Mouse (Mus musculus): ENCODE data around the gene Prdm16.

The Prdm16 gene

DNA sequence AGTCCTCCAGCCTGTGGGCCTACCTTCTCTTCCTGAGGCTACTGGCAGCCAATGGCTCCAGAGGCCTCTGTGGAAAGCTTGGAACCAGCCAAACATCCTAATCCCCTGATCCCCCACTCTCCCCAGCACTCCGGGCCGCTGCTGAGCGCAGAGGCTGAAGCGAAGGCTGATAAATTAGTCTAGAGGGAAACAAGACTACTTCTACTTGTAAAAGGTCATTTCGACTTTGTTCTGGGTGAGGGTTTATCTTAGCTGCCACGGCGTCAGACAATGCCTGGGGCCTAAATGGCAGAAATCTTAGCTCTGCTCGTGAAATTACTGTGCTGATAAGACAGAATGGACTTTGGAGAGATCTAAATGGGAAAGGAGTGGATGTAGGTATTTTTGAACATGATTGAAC is 120.2 kb downstream of the Prdm16 start:
- no peak for DNase-seq (ENCODE audit: low spot score in 2 of 2)

DNA sequence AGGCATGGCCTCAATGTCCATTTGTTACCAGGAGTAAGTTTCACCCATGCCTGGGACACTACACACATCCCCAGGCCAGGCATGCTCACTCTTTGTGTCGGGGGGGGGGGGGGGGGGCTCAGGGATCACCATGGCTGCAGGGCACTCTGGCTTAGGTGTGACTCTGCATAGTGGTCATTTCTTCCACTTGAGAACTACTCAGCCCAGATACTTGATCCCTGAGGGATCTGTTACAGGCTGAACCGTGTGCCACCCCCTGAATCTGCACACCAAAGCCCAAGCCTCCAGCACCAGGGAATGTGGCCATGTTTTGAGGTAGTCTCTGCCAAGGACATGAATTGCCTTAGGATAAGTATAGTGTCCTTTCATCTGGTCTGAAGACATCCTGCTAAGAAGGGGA is 123.0 kb downstream of the Prdm16 start:
- DNase-seq (ENCODE audit: low spot score in 2 of 2): no peak

DNA sequence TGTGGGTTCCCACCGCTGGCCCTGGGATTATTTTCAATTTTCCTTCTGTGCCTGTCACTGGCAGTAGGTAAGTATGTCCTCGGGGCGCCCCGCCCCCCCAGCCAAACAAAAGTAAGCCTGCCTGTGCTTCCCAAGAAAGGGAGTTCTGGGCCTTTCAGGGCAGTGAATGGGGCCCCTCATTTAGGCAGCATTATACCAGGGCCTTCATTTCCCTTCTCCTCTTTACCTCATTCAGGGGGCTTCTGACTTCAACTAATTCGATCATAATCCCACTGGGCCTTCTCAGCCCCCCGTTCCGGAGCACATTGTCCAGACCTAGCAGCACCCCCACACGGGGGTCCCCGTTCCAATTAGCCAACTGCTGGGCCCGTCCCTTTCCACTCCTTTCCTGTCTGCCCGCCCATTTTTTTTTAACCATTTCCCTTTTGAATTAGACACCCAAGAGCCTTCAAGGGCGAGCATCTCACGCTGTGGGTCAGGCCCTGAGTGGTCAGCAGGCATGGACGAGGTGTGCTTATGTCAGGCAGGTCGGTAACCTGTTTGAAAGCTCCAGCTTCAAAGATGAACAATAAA is 124.1 kb downstream of the Prdm16 start:
- no peak for DNase-seq (ENCODE audit: low spot score in 2 of 2)

DNA sequence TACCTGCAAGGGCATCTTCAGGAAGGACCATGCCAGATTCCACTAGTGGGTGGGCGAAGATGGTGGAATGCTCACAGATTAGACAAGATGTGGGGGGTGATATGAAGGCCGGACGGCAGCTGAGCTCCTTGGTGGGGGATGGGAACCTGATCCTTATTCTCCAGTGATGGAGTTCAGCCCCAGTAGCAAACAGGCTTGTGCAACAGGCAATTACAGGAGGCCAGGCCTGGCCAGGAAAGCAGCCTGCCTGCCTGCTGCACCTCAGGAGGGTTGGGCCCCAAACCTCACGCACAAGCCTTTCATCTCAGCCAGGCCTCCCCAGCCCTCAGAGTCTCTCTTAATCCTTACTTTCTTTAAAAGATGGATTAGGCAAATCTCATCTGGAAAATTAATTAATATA is 124.9 kb downstream of the Prdm16 start:
- no peak for DNase-seq (ENCODE audit: low spot score in 2 of 2)

DNA sequence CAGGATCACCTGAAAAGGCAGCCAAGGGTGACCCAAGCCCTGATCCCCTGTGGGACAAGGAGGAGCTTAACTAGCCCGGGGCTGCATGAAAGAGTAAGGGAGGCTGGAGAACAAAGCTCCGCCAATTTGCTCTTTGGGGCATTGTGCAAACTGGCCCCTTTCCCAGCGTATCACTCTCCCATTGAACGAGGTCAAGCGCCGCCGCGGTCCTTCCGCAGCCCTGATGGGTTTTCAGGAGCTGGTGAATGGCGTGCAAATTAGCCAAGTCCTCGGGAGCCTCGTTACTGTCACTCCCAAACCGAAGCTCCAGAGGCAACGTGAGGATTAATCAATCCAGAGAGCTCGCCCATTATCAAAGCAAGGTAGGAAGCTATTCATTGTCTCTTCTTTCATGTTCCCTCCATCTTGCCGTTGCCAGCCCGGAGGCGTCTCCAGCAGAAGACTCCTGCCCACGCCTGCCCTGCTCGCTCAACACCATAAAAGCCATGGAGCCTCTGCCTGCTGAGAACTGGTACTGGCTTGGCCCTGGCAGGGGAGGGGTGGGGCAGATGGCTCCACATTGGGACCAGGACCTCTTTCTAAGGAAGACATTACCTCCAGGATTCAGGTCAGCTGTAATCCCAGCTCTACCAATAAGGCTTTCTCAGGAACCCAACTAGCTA is 129.8 kb downstream of the Prdm16 start:
- no peak for DNase-seq (ENCODE audit: low spot score in 2 of 2)

DNA sequence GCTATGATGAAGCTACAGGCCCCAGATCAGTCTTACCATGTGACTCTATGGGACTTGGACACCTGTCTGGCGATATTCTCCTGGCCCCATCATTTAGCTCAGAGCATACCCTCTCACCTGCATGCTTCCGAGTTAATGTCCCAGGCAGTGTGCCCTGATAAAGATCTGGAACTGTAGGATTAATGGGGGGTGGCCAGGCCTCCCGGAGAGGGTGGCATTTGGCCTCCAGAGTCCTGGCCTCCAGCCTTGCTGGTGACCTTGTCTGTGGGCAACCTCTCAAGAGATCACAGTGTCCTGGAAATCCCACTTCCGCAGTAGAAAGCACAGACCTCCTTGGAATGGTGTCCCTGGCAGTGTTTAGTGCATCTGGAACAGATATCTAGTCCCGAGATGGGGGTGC is 131.4 kb downstream of the Prdm16 start:
- no peak for DNase-seq (ENCODE audit: low spot score in 2 of 2)

DNA sequence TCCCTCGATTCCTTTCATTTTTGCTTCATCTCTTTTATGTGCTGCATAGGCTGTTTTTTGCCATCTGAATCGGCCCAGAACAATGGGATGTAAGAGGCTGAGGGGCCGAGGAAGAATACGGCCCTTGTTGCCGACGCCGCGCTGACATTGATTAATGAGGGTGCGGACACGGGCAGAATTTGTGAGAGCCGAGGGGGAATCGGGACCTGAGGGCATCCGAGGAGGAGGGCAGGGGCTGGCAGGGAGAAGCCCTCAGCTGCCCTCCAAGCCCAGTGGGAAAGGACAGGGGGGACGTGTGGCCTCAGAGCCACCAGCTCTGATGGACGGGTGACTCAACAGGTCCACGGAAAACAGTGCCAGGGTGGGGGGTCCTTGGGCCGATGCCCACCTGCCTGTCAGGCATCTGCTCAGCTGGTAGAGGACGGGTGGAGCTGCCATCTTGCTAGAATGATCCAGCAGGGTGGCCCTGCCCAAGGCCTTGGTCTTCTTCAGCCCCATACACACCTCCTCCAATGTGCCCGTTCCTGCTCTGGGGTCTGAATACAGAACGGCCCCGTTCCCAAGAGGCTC is 133.3 kb downstream of the Prdm16 start:
- DNase-seq (ENCODE audit: low spot score in 2 of 2): no peak

DNA sequence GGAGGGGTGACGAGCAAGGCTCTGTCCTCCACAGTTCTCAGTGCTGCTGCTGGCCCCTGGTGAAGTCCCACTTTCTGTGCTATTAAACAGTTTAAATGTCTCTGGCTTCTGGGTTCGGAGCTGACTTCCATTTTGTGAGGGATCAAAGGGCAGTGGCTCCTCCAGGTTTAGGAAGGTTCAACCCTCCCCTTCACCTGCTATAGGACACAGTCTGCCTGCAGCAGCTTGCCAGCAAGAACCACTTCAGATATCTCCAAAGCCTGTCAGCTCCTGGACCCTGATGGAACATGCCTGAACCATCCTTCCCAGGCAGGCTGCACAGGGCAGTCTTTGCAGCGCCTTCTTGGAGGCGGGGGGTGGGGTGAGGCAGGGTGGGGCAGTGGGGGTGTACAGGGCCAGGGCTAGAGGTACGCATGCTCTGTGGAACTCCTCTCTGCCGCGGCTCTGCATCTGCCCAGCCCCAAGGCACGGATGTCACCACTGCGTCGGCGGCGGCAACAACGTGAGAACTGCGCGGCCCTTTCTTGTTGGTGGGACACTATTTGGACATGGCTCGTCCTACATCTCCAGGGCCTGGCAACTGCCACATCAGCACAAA is 134.2 kb downstream of the Prdm16 start:
- DNase-seq (ENCODE audit: low spot score in 2 of 2): no peak

DNA sequence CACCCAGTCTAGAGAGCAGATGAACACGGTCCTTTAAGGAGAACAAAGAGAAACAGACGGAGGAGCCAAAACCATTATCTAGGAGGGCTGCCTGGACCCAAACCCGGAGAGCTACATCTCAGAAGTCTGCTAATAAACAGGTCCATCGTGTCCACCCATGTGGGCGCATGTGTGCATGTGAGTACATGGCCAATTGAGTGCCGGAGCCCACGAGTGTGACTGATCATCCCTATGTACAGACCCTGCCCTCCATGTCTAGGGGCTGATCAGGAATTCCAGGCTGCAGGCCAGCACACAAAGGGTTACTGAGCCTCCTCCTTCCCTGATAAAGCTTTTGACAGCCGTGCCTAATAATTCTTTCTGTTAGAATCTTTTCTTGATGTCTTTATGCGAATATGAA is 136.0 kb downstream of the Prdm16 start:
- no peak for DNase-seq (ENCODE audit: low spot score in 2 of 2)

DNA sequence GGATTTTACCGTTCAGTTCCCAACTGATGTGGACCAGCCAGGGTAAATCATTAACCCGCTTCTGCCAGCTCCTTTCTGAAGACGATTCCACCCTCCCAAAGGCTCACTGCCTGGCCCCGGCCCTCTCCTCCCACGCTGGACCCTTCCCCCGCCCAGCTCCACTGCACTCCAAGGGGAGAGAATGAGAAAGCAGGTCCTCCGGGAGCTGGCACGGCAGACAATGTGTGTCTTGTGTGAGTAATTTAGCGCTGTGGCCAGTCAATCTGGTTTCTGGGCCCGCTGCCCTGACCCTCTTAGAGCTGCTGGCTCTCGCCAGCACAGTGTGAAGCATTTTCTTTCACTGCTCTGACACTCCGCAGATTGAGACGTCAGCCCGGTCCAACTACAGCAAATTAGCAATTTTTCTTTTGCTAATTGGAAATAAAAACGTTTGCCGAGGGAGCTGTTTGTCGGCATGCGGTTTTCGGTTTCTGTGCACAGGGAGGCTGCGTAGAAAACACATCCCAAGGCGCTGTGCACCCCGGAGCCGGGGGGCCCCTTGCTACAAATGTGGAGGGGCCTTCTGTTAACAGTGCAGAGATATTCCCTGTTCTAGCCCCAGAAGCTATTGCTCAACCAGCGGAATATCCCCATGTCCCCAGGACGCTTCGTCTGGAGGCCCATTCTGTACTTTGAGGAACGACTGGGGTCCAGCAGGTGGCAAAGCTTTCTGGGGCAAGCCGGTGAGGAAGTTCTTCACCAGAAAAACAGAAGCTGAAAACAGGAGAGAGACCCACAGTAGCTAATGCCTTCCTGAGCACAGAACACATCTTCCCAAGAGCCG is 136.8 kb downstream of the Prdm16 start:
- DNase-seq (ENCODE audit: low spot score in 2 of 2): no peak

DNA sequence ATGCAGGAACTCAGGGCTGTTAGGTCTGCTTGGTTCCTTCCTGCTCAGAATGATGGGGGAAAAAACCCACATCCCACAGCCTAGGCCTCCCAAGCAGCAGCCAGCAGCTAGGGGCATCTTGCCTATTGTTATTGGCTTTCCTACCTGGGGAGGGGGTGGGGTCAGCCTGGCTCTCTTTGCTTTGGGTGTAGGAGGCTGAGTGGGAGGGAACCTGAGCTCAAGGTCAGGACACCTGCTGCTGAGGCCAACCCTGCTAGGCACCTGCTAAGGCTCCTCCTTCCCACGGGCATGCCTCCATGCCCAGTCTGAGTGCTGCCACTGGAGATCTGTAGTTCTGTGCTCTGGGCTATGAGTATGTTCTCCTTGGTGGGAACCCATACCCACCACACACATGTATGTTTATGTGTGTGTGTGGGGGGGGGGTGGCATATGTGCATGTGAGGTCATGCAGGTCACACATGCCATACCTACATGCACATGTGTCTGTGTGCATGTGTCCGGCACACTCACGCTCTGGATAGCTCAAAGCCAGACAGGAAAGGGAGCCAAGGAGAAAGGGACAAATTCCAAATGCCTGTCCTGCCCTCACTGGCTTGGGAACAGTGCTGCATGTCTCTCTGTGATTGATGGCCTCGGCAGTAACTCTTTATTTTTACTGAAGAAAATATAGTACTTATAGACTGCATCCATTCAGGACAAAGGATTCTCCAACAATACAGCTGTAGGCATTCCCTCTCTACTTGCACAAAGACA is 139.1 kb downstream of the Prdm16 start:
- no peak for DNase-seq (ENCODE audit: low spot score in 2 of 2)

DNA sequence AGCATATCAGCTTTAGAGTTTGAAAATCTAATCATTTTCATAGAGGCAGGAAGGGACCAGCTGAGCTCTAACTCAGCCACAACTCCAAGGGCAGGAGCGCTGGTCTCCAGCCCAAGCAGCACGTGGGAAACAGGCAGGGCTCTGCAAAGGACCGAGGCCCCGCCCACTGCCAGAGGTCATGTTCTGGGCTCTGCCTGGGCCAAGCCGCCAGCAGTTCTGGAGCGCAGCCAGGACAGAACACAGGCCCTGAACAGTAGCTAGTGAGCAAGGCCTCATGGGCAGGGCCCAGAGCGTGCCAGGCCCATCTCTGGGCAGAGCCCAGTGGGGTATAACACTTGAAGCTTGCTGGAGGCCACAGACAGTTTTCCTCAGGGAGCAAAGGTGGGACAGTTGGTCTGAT is 139.7 kb downstream of the Prdm16 start:
- peak; percentile 29 to 40 for DNase-seq (ENCODE audit: low spot score in 2 of 2)

DNA sequence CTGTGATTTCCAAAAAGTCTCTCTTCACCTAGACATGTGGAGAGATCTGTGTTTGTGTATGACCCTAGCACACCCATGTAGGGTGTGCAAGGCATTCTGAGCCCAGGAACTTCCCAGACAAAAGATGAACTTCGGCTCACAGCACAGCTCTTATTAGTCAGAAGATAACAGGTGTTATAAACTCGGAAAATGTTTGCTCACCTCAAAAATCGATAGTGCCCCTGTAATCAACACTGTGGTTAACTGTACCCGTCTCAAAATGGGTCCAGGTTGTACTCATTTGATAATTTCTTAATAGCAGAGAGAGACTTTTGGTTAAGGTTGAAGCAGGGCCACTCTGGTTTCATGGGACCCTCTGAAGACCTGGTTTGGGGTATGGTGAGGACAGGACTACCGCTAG is 140.2 kb downstream of the Prdm16 start:
- DNase-seq (ENCODE audit: low spot score in 2 of 2): no peak

DNA sequence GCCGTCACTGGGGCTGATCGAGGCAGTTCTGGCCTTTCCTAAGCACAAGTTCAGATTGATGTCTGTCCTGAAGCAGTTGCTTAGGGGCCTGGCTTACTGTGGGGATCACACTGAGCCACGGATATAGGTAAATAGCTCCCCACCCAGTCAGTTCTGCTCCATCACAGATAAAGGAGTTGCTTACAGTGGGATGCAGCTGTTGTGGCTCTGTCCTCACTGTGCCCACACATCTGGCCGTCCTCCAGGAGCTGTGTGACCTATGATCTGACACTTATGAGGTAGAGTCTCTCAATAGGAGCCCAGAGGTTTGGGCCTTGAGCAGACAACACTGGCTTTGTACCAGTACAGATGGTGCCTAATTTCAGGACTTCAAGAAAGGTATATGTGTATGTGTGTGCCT is 142.7 kb downstream of the Prdm16 start:
- DNase-seq (ENCODE audit: low spot score in 2 of 2): no peak

DNA sequence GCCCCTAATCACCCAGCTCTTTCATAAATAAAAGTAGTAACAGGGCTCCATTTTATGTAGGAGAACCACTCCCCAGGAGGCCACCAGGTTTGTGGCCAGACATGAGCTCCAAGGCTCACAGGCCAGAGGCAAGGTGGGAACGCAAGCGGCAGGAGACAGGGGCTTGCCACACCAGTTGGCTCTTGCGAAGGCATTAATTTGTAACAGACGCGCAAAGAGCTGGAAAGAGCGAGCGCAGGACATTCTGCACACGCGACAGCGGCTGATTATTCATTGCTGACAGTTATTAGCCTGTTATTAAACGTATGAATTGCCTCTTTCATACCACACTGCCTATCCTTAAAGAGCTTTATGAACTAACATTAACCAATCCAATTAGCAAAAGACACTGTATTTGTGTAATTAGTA is 144.0 kb downstream of the Prdm16 start:
- no peak for DNase-seq (ENCODE audit: low spot score in 2 of 2)

DNA sequence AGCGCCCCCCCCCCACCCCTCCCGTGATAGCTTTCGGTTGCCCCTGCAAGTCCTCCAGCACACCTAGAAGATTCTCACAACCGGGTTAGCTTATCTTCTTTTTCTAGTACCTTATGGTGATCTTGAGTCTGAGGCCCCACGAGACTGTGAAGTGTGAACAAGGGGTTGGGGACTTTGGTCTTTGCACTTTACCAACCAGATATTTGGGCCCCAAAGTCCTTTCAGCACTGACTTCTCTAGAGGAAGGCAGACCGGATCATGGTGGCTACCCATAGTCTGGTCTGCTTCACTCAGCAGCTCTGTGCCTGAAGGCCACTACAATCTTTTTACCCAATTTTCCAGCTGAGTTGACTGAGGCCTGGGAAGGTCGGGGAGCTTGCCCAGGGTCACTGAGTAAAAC is 144.4 kb downstream of the Prdm16 start:
- no peak for DNase-seq (ENCODE audit: low spot score in 2 of 2)

DNA sequence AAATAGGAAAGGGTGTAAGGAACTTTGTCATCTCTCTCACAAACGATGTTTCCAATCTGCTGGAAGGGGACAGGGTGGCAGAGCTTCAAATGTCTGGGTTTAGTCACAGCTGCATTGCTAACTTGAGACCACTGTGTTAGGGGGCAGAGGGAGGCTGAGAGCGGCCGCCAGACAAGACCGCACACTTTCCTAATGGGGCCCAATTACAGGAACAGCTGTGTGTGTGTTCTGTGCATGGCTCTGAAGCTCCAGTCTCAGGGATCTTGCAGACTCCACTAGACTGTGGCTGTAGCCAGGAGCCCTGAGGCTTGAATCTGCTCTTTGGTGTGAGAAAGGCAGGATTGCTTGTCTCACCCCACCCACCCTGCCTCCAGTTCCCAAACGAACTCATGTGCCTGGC is 148.6 kb downstream of the Prdm16 start:
- no peak for DNase-seq (ENCODE audit: low spot score in 2 of 2)

DNA sequence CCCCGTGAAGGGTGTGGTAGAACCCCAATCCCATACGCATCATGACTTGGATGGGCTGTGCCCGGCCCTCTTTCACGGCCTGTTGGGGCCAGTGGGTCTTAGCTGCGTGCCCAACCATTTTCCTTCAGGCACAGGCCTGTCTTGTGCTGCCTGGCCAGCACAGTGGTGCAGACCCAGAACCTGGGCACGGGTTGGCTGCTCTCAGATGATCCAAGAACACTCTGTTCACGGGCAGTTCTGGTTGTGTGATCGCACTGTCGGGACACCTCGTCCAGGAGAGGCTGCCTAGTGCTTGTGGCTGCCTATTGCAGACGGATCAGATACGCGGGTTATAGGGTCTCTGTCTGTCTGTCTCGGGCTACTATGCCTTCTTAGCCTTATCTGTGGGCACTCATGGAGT is 154.0 kb downstream of the Prdm16 start:
- DNase-seq (ENCODE audit: low spot score in 2 of 2): no peak

DNA sequence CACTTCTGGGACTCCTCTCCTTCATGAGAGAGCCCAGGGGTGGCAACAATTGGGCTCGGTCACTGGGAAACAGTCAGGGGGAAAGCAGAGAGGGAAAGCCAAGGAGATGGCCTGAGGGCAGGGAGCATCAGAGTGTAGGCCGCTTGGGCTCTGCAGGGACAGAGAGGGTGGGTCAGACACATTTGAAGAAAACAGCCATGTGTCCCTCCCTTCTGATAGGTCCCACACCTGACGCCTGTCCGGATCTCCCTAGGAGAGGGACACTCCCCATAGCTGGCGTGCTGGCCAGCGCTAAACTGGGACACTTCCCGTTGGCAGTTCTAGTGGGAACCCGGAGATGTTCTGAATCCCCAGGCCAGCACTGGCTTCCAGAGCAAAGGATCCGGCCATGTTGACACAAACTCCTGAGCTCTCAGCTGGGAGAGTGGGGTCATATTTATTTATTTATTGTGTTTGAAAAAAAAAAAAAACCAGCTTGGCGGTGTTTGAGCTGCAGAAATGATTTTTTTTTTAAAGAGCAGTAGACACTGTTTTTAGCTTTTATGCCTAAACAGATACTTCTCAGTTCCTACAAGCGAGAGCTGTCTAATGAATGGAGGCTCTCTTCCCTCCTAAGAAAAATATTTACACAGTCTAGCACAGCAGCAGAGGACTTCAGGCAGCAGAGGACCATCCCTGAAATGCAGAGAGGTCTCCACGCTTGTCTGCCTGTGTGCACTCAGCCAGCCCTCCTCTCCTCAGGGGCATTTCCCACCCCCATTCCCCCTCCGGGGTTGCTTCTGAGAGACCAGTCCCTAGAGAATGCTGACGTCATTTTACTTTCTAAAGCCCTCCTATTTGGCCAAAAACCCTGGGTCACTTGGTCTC is 154.7 kb downstream of the Prdm16 start:
- DNase-seq (ENCODE audit: low spot score in 2 of 2): no peak

DNA sequence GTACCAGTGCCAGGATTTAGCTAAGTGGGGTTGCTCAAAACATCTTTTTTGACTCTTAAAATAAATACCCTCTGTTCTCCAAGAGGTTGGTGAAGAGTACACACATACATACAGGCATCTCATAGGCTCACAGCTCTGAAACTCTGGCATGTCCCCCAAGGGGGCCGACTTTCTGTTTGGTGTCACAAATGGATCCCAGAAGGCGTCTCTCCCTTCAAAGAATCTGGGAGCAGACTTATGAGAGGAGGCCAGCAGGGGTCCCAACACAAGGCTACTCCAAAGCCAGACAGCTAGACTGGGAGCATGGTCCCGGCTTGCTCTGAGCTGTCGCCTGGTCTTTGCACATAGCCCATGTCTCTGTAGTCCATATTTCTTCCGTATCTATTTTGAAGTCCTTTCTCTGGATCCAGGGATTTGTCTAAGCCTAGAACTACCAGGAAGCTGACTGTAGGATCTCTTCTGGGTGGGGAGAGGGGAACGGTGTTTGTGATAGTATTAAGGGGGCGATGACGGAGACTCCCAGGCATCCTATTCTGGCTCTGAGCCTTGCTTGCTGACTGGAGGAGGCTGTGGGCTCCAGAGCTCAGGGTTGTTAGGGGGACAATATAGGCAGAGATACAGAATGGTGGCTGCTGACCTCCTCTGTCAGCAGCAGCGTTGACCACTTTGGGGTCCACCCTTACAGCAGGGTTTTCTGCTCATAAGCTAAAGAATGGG is 156.0 kb downstream of the Prdm16 start:
- DNase-seq (ENCODE audit: low spot score in 2 of 2): no peak

Data from spleen, postnatal 36 days (tissue).